Mouse (Mus musculus) telencephalon, adult 2 months (tissue): ENCODE results near the gene Ccdc180.

Experiments used
- DNase-seq: peaks from one replicate; pipeline ENCODE4 v3.0.0-alpha.2; 2011; ENCODE audit warnings: low read depth, low spot score

Gene Ccdc180

GRCm38 (mm10) chr4:45911256-45911655 is 21.2 kb downstream of the Ccdc180 start:
- DNase-seq = no peak

- no peak for DNase-seq
Observed at GRCm38 (mm10) chr4:45911876-45912275, 21.8 kb downstream of the Ccdc180 start.

DNA sequence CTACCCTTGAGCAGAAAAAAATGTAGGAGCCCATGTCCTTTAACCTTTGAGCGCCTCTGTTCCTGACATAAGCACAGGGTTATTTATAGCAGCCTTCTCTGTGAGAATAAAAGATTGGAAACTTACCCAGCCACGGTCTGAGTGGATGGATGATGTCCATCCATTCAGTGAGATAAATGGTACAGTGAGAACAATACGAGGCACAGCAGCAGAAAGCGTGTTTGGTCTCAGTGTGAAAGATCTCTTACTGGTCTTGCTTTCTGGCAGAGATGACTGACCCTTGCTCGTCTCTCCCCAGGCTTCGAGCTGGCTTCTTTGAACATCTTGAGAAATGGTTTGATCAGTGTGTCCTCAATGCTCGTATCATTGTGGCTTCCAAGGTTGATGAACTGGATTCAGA is 27.0 kb downstream of the Ccdc180 start:
- no peak for DNase-seq

DNA sequence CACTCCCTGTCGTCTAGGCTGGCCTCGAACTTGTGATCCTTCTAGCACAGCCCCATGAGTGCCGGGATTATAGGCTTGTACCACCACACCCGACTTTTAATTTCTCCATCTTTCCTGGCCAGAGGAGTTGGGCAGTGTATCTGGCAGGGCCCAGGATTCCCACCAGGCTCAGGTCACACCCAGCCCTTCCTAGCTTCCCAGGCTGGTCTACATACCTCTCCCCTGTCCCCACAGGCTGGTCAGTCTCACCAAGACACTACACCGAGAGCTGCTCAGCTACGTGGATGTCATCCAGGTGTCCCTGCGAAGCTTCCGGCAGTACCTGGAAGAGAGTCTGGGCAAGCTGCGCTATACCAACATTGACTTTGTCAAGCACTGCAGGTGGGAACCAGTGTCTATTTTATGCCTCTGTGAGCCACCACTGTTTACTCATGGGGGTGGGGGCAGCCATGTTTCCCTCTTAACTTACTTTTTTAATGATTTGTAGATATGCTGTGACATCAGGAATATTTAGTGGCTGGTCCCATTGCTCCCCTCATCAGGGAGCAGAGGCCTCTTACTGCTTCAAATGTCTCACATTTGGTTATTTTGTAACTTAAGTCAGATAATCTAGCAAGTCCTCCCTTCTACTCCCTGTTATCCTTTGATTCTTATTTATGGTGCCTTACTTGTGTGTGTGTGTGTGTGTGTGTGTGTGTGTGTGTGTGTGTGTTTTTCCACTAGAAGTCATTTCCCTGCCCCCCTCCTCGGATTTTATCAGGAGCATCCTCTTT is 31.7 kb downstream of the Ccdc180 start:
- no peak for DNase-seq

DNA sequence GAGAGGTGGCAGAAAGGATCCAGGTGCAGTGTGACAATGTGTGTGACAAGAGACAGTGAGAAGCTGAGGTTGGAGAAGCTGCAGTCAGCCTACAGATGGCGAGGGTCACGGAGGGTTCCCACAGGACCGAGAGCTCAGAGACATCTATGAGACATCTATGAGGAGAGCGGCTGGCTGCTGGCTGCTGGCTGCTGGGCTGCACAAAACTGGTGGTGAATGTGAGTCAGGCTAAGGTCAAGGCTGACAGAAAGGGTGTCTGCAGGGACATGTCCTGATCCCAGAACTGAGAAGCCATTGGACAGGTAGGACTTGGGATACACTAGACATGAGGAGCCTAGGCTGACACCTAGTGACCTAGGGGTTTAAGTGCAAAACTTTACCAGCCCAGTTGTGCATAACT is 33.9 kb downstream of the Ccdc180 start:
- no peak for DNase-seq

DNA sequence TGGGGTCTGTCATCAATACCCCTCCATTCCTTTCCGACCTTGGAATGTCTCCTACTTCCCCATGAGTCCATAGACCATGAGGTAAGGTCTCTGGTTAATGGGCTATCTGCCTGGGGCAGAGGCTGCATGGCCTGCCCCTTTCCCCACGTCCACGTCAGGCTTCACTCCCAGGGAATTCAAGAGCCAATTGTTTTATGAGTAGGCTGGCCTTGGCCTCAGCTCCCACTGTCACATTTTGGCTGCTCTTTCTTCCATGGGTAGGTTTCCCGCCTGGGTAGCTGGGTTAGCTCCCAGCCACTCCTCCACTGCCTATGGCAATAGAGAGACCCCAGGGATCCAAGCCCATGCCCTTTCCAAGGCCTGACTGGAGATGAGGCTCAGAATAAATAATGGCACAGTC is 38.5 kb downstream of the Ccdc180 start:
- DNase-seq = no peak

GRCm38 (mm10) chr4:45941628-45942044 is 51.5 kb downstream of the Ccdc180 start:
- DNase-seq = no peak

DNA sequence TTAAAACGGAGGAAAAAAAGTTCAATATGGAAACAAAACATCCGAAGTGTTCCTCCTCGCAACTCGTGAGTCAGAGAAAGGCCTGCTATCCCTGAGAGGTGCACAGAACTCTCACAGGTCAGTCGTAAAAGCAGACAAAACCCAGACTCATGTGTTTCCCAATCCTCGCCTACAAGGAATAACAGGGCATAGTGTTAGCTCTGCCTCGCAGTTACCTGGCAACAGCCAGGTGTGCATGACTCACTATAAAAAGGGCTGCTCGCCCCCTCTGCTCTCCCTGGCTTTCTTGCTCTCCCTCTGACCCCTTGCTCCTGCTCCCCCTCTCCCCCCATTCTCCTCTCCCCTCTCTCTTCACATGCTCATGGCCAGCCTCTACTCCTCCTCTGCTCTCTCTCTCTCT is 57.6 kb downstream of the Ccdc180 start:
- DNase-seq = no peak

GRCm38 (mm10) chr4:45949109-45949848 is 59.2 kb downstream of the Ccdc180 start:
- no peak for DNase-seq

GRCm38 (mm10) chr4:45951830-45952229 is 61.7 kb downstream of the Ccdc180 start:
- no peak for DNase-seq

DNA sequence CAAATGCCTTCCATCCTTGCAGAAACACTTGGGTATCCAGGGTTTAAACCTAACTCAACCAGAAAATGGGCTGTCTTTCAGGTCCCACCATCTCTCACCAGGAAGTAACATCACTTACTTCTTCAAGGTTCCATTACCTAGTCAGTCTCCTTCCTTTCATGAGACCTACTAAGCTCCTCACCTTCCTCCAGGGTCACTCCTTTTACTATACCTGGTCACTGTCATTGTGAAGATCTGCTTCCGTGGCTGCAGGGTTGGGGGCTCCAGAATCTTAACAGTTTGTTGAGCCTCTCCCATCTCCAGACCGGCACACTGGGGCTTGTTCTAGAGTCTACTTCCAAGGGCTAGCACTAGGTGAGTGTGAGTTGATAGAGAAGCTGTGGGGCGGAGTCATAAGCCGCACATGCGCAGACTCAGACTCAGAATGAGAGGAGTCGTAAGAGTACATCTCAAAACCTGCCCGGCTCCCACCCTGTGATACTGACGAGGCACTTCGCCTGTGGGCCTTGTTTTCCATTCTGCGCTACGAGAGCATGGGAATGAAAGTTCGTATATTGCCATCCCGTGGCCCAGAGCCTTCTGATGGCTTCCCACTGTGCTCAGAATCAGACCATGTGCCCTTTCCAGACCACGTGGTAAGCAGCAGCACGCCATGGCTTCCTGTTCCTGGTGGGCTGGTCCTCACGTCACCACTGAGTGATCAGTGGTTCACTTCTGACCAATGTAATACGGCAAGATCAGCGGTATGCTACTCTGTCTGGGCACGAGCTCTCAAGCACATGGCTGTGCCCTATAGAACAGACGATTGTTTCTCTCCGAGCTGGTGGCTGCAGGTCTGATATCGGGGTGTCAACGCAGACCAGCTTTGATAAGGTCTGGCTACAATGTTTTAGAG is 63.2 kb downstream of the Ccdc180 start:
- no peak for DNase-seq

- DNase-seq = no peak
Observed at GRCm38 (mm10) chr4:45955235-45955634, 65.1 kb downstream of the Ccdc180 start.

DNA sequence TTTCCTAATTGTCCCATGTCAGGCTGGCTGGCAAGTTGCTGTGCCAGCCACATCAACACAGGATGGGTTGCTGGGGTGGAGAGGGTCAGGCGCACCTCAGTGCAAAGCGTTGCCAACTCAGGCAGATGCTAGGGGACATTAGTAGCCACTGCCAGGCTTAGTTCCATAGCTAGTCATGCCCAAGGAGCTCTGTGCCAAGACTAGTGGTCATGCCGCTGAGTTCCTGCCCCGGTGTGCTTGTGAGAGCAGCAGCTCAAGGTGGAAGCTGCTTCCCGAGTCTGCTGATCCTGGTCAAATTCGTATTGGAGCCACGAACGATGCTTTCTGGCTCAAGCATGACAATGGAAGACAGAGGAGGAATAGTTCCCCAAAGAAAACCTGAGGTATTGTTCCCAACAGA is 66.0 kb downstream of the Ccdc180 start:
- no peak for DNase-seq

DNA sequence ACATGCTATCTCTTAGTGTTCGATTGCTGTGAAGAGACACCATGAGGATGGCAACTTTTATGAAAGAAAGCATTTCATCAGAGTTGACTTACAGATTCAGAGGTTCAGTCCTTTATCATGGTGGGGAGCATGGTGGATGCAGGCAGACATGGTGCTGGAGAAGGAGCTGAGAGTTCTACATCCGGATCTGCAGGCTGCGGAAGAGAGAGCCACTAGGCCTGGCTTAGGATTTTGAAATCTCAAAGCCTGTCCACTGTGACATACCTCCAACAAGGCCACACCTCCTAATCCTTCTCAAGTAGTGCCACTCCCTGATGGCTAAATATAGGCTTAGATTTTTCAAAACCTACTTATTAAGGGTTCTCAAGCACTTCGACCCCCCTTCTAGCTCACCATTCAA is 66.6 kb downstream of the Ccdc180 start:
- no peak for DNase-seq

GRCm38 (mm10) chr4:45964771-45965439 is 74.8 kb downstream of the Ccdc180 start, which contains the start of gene Tdrd7:
TSS of gene Tdrd7 (plus strand) at chr4:45965334.
- DNase-seq = no peak

- no peak for DNase-seq
Observed at GRCm38 (mm10) chr4:45965737-45966447, 75.8 kb downstream of the Ccdc180 start.

- DNase-seq = no peak
Observed at GRCm38 (mm10) chr4:45966716-45967115, 76.6 kb downstream of the Ccdc180 start.

- DNase-seq = no peak
Observed at GRCm38 (mm10) chr4:45967479-45968341, 77.6 kb downstream of the Ccdc180 start.

- no peak for DNase-seq
Observed at GRCm38 (mm10) chr4:45969051-45969450, 78.9 kb downstream of the Ccdc180 start.

GRCm38 (mm10) chr4:45970048-45970560 is 80.0 kb downstream of the Ccdc180 start:
- no peak for DNase-seq
